Mouse (Mus musculus): ENCODE results near the gene Fam234b. TPM values are rescaled to one million over a fixed set of nuclear protein-coding genes. Genes with fewer than 3 reads are reported as not detected.

The Fam234b gene
- polyA plus RNA-seq, 1 experiment = 162 TPM

- DNase-seq (ENCODE audit: extremely low spot score in 1 of 2, low spot score in 1 of 2) = no peak
Measured at GRCm38 (mm10) chr6:135264136-135264535, 66.4 kb downstream of the Fam234b start.

GRCm38 (mm10) chr6:135266056-135266455, 68.3 kb downstream of the Fam234b start:
- no peak for DNase-seq (ENCODE audit: extremely low spot score in 1 of 2, low spot score in 1 of 2)

GRCm38 (mm10) chr6:135267221-135267620, 69.4 kb downstream of the Fam234b start:
- DNase-seq (ENCODE audit: extremely low spot score in 1 of 2, low spot score in 1 of 2) = no peak

DNA sequence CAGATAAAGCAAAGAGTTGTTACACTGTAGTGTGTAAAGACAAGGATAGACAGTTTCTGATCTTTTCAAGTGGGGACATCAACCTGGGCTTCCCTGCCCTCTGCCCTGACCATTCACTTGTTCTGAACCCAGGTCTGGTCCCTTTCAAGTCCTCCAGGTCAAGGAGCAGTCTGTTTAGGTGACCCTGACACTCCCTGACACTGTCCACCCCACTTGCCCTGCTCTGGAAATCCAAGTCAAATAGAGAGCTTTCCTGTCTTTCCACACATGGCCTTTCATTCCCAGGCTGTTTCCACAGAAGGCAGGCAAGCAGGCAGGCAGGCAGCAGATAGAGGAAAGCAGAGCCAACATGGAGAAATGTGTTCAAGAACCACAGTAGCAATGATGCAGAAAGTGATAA, 70.6 kb downstream of the Fam234b start:
- DNase-seq (ENCODE audit: extremely low spot score in 1 of 2, low spot score in 1 of 2) = no peak

DNA sequence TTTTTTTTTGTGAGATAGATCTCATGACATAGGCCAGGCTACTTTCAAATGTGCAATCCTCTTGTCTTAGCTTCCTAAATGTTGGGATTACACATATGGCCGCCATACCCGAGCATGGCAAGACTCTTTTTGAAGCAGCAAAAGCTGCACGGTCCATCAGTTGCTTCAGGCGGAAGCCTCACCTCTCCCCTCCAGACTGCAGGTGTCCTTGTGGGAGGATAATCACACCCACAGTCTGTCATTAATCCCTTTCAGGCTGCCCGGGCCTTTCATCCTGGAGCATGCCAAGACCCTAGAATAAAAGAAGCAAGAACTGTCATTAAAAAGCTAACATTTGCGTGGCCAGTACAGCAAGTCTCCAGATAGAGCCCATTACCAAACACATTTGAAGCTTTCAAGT, 71.8 kb downstream of the Fam234b start:
- DNase-seq (ENCODE audit: extremely low spot score in 1 of 2, low spot score in 1 of 2) = no peak

GRCm38 (mm10) chr6:135271761-135272160, 74.0 kb downstream of the Fam234b start:
- no peak for DNase-seq (ENCODE audit: extremely low spot score in 1 of 2, low spot score in 1 of 2)

DNA sequence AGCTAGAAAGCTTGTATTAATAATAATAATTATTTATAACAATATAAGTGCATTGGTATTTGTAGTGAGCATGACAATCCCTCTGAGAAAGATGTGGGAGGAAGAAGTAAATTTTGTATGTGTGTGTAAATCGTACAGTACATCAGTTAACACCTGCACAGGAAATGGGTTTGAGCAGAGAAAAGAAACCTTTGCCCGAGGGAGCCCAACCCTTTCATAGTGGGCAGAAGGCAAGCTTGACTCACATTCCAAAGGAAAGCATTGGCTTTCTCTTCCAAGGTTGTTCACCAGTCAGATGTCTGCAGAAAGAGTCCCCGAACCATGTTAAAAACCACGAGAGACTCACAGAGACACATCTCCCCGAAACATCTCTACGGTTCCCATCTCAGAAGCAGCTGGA, 75.3 kb downstream of the Fam234b start:
- DNase-seq (ENCODE audit: extremely low spot score in 1 of 2, low spot score in 1 of 2) = no peak

DNA sequence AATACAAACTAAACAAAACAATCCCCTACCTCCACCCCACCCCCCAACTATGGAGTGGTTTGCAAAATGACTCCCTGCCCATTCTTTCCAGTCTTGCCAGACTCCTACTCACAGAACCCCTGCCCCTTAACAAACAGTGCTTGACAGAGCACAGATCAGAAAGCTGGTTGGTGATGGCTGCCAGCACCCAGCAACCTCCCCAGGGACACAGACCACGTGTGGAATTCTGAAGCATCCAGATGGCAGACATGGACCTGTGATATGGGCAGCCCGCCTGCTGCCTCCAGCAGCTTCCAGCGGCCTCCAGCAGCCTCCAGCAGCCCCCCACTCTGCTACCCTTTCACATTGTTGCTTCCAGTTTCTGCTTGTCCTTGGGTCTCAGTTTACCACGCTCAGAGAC, 77.5 kb downstream of the Fam234b start:
- DNase-seq (ENCODE audit: extremely low spot score in 1 of 2, low spot score in 1 of 2) = no peak

DNA sequence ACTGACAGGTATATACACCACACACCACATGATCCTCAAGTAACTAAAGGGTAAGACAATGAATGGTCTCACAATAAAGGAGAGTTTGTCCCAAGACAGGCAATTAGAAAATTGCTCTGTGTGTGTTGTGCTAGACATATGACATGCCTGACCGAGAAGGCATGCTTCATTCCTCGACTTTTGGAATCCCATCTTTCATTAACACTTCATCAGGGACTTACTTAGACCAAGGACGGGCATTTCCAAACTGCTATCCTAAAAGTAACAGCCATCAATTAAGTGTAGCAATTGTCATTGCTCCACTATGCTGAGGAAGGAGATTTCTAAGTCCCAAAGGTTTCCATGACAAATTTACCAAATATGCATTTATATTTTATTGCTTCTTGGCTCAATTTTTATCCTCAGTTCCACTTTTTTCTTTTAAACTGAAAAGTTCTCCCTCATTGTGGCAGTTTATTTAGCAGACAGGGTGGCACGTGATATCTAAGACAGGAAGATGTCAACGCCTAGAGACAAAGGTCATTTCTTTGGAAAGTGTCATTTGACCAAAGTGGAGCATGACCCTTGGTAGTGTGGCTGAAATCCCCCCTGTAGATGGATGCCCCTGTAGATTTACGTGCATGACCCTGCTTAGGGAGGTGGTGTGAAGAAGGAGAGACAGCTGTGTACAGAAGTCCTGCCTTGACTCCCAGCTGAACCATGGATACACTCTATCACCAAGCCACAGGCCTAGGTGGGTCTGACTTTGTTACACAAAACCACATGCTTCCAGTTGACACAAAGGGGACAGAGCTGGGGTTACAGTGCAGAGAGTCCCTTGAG, 78.9 kb downstream of the Fam234b start:
- no peak for DNase-seq (ENCODE audit: extremely low spot score in 1 of 2, low spot score in 1 of 2)

DNA sequence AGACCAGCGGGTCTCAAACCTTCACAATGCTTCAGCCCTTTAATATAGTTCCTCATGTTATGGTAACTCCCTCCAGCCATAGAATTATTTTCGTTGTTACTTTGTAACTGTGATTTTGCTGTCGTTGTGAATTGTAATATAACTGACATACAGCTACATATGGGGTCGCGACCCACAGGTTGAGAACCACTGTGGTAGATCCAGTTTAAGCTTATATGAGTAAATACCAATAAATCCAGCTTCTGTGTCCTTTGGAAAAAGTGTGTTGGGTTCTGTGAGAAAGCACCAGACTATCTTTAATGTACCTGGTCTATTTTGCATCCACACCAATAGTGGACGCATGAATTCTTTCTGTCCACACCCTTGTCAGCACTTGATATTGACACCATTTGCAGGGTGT, 80.5 kb downstream of the Fam234b start:
- DNase-seq (ENCODE audit: extremely low spot score in 1 of 2, low spot score in 1 of 2) = no peak

DNA sequence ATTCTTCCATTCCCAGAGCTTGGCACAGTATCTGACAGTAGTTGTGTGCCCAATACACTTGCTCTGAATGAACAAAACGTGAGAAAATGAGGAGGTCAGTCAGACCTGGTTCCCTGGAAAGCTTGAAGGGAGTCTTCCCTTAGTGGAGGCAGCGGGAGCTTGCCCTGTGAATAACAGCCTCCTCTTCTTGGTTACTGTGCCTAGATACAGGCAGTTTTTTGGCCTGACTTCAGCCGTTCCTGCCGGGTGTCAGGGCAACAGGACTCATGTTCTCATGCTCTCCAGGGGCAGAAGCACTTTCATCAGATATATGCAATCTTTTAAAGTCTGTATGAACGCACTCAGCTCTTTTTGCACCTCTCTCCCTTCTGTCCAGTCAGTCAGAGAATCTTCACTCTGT, 81.5 kb downstream of the Fam234b start:
- DNase-seq (ENCODE audit: extremely low spot score in 1 of 2, low spot score in 1 of 2) = no peak

- no peak for DNase-seq (ENCODE audit: extremely low spot score in 1 of 2, low spot score in 1 of 2)
Measured at GRCm38 (mm10) chr6:135279856-135280255, 82.1 kb downstream of the Fam234b start.

DNA sequence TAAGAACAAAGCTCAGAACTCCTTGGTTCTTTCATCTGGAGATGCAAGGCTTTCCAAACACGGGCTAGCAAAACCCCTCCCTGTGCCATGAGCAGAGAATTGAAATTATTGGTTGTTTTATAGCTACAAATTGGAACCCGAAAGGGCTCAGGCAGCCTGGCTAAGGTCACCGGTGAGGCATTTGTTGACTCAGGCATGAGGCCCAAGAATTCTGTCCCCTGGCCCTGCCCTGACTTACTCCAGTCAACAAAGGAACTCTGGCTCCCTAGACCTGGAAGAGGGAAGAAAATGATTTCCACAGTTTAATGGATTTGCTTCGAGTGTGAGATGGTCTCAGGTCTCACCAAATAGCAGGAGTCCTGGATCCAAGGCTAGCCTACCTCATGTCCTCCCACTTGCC, 94.6 kb downstream of the Fam234b start:
- DNase-seq (ENCODE audit: extremely low spot score in 1 of 2, low spot score in 1 of 2) = no peak

DNA sequence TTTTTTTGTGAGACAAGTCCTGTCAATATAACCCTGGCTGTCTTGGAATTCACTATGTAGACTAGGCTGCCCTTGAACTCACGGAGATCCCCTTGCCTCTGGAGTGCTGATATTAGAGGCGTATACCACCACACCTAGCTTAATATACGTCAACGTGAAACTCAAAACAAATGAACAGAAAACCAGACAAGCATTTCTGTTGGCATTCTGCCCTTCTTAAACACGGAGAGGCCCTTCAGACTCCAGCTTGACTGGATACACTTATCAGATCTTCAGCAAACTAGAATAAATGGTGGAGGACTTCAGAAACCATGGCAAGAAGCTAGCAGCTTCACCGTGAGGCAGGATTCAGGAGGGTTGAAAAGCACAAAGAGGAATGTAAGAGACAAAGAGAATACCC, 96.4 kb downstream of the Fam234b start:
- DNase-seq (ENCODE audit: extremely low spot score in 1 of 2, low spot score in 1 of 2) = no peak

Other genes with a start within 250 kb of the Fam234b start
- gene Apold1, start 216.3 kb upstream of the Fam234b start, polyA plus RNA-seq (2012; rRNA removed) = 11.7 and 14.8 TPM in 2 replicates
- gene Ddx47, start 186.4 kb upstream of the Fam234b start, polyA plus RNA-seq (2012; rRNA removed) = 76.1 and 81.4 TPM in 2 replicates
- 0.06 and 0.08 TPM in 2 replicates for gene Gprc5a, start 132.3 kb upstream of the Fam234b start, polyA plus RNA-seq (2012; rRNA removed)
- 0.48 and 0.59 TPM in 2 replicates for gene Gprc5d, start 79.7 kb upstream of the Fam234b start, polyA plus RNA-seq (2012; rRNA removed)
- 34.4 and 38.2 TPM in 2 replicates for gene Hebp1, start within 50 bp of the Fam234b start, polyA plus RNA-seq (2012; rRNA removed)
- gene Gsg1, start 56.4 kb downstream of the Fam234b start, polyA plus RNA-seq (2012; rRNA removed) = 0.19 and 0.32 TPM in 2 replicates
- gene Pbp2, start 112.4 kb downstream of the Fam234b start, polyA plus RNA-seq (2012; rRNA removed) = 0.40 and 0.42 TPM in 2 replicates
- gene Emp1, start 164.6 kb downstream of the Fam234b start, polyA plus RNA-seq (2012; rRNA removed) = 1.7 and 3.6 TPM in 2 replicates